Mouse (Mus musculus): Measurements from ENCODE around the gene Gm45717. TPM values are rescaled to one million over a fixed set of nuclear protein-coding genes. Genes with fewer than 3 reads are reported as not detected.

Gene Gm45717
- 0.97 TPM in 1 of 2 replicates, not detected in the other for polyA plus RNA-seq (2016; fragmentation: Nextera tagmentation; extraction: Ambion mirVana)

GRCm38 (mm10) chr7:140955758-140956555 is at the start of gene Gm45717, which contains the start of gene Ifitm2:
TSS of gene Gm45717 (minus strand) at chr7:140955937.
TSS of gene Ifitm2 (minus strand) at chr7:140955987.
- WGBS = 24% methylated on average over 11 of the region's 11 CpGs
- H3K4me3 ChIP-seq = peak within 1 kb of the TSS; percentile 39
- no peaks in the 10 kb centered on the region for H3K36me3 ChIP-seq
- peak within 1 kb of the TSS; percentile 52; the same call in 1 of the 2 replicates for H3K27ac ChIP-seq
- H3K4me1 ChIP-seq = peaks cover 29% of the 10 kb centered on the region
- peak within 1 kb of the TSS; percentile 49 for H3K9ac ChIP-seq
- 0 out of 2 replicates have a peak, but pooled peaks cover 3% of the 10 kb centered on the region for H3K27me3 ChIP-seq
- no peaks in the 10 kb centered on the region for H3K9me3 ChIP-seq (replicated peaks)
- ATAC-seq (ENCODE audit: low FRiP score) = peak; percentile 66; the same call in 1 of the 2 replicates
- peak within 1 kb of the TSS; percentile 60 for H3K4me2 ChIP-seq (replicated peaks)

- H3K36me3 ChIP-seq = no peaks in the 10 kb centered on the region
- no peaks in the 10 kb centered on the region for H3K9me3 ChIP-seq (replicated peaks)
- no peaks in the 10 kb centered on the region for H3K27me3 ChIP-seq
- no peak overlapping the region for H3K4me3 ChIP-seq
- 81% methylated on average over 5 of the region's 5 CpGs for WGBS
- no peak overlapping the region for H3K4me2 ChIP-seq (replicated peaks)
- peaks cover 1% of the 10 kb centered on the region; the same call in 1 of the 2 replicates for H3K4me1 ChIP-seq
- H3K27ac ChIP-seq = no peak overlapping the region
- H3K9ac ChIP-seq = no peak overlapping the region
- no peak for ATAC-seq (ENCODE audit: low FRiP score)
Measured at GRCm38 (mm10) chr7:141003248-141004010, 47.7 kb upstream of the Gm45717 start.

DNA sequence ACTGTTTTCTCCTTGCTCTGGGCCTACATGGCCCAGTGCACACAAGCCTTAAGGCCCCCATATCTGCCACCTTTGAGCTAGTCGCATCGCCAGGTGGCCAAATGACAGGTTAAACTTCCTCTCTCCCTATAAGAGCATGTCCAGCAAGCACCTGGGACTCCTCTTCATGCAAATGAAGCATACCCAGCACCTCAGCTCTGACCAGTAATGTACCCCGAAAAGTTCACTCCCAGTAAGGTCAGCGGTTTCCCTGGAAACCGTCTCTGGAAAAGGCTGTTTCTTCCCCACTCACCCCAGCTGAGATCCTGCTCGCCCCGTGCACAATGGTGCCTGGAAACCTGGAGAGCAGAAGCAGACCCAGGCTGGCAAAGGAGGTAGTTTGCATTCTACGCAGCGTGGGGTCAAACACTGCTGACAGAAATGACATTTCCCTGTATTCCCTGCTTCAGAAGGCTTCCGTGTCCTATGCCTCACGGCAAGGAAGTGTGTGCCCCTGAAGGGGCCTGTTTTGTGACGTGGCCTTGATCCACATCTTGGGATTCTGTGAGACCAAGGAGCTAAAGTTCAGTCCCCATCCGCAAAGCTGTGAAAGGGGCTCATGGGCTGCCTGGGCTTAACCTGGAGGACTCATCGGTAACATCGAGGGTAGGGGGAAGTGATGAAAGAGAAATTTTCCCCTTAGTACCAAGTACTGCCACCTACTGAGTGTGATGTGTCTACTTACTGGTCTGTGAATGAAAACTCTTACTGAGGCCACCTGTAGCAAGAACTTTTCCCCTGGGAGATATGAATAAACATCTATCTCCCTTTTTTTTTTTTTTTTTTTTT is 45.4 kb upstream of the Gm45717 start:
- 70% methylated on average over 15 of the region's 15 CpGs for WGBS
- Histone ChIP-seq H3K9me3 (replicated peaks) (no peaks in the 10 kb centered on the region), H3K9ac (no peak overlapping the region), H3K36me3 (no peaks in the 10 kb centered on the region), H3K27me3 (no peaks in the 10 kb centered on the region), H3K4me1 (no peaks in the 10 kb centered on the region), H3K4me3 (no peak overlapping the region), H3K4me2 (replicated peaks) (no peak overlapping the region), H3K27ac (no peak overlapping the region)
- no peak for ATAC-seq (ENCODE audit: low FRiP score)

DNA sequence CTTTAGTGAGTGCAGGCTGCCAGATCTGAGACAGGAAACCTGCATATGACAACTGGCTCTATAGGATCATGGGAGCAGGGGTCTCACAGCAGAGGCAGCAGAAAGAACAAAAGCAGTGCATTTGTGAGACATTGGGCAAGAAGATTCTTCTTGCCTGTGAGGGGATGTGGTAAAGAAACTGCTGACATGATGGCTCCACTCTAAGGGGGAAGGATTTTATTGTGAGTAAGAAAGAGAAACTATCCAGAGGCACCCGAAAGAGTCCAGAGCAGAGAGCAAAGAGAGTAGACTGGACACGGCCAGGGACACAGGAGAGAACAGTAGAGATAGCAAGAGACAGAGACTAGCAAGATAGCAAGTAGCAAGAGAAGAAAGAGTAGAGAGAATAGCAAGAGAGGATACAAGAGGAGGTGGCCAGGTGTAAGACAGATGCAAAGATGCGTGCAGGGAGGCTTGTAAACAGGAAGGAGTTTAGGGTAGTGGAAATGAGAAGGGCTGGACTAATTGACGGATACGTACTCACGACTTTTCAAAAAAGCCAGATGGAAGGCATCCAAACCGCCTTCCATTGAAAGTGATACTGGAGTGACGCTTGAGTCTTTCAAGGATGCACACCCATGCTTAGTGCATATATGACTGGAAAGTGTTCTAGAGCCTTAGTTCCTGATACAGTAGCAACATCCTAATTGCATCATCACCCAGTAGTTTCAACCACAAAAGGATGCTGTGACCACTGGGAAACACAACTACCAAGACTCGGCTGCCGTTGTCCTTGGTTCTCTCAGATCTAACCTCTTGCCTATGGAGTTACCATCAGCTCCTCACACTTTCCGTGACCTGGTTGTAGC is 43.3 kb upstream of the Gm45717 start:
- Histone ChIP-seq H3K4me1 (no peaks in the 10 kb centered on the region), H3K4me3 (no peak overlapping the region), H3K4me2 (replicated peaks) (no peak overlapping the region), H3K9ac (no peak overlapping the region), H3K27me3 (no peaks in the 10 kb centered on the region), H3K36me3 (no peaks in the 10 kb centered on the region), H3K9me3 (replicated peaks) (no peaks in the 10 kb centered on the region), H3K27ac (no peak overlapping the region)
- WGBS = 92% methylated on average over 11 of the region's 11 CpGs
- no peak for ATAC-seq (ENCODE audit: low FRiP score)

- no peak overlapping the region for H3K9ac ChIP-seq
- H3K4me1 ChIP-seq = no peaks in the 10 kb centered on the region
- 57% methylated on average over 1 of the region's 1 CpGs for WGBS
- no peak overlapping the region for H3K4me3 ChIP-seq
- ATAC-seq (ENCODE audit: low FRiP score) = no peak
- H3K4me2 ChIP-seq (replicated peaks) = no peak overlapping the region
- no peaks in the 10 kb centered on the region for H3K36me3 ChIP-seq
- H3K27ac ChIP-seq = no peak overlapping the region
- H3K27me3 ChIP-seq = no peaks in the 10 kb centered on the region
- no peaks in the 10 kb centered on the region for H3K9me3 ChIP-seq (replicated peaks)
Measured at GRCm38 (mm10) chr7:140997817-140998216, 42.1 kb upstream of the Gm45717 start.

GRCm38 (mm10) chr7:140991117-140991689 is 35.5 kb upstream of the Gm45717 start:
- no peaks in the 10 kb centered on the region for H3K4me1 ChIP-seq
- ATAC-seq (ENCODE audit: low FRiP score) = no peak
- H3K9ac ChIP-seq = no peak overlapping the region
- H3K27ac ChIP-seq = no peak overlapping the region
- H3K9me3 ChIP-seq (replicated peaks) = no peaks in the 10 kb centered on the region
- no peak overlapping the region for H3K4me2 ChIP-seq (replicated peaks)
- WGBS = 84% methylated on average over 14 of the region's 14 CpGs
- no peak overlapping the region for H3K4me3 ChIP-seq
- H3K27me3 ChIP-seq = no peaks in the 10 kb centered on the region
- no peaks in the 10 kb centered on the region for H3K36me3 ChIP-seq

DNA sequence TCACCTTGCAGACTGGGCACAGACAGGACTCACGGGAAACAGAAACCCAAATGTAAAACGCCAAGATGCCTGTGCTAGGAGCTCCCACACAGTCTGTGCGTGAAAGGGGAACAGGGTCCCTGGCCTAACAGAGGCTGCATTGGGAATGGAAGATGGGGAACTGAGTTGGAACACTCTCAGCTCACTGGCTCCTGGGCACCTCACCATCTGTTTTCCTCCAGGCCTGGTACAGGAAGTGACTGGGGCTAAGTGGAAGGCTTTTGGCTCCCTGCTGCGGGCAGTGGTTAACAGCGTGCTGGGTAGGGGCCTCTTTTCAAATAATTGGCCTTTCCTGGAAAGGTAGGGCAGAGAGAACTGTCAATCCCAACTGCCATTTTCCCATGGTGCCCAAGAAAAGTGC is 34.9 kb upstream of the Gm45717 start:
- 72% methylated on average over 5 of the region's 5 CpGs for WGBS
- no peak overlapping the region for H3K27ac ChIP-seq
- no peaks in the 10 kb centered on the region for H3K36me3 ChIP-seq
- H3K4me1 ChIP-seq = no peaks in the 10 kb centered on the region
- no peak for ATAC-seq (ENCODE audit: low FRiP score)
- H3K27me3 ChIP-seq = no peaks in the 10 kb centered on the region
- H3K9ac ChIP-seq = no peak overlapping the region
- no peak overlapping the region for H3K4me2 ChIP-seq (replicated peaks)
- H3K4me3 ChIP-seq = no peak overlapping the region
- H3K9me3 ChIP-seq (replicated peaks) = no peaks in the 10 kb centered on the region

- WGBS = 73% methylated on average over 6 of the region's 6 CpGs
- no peak overlapping the region for H3K4me2 ChIP-seq (replicated peaks)
- H3K4me3 ChIP-seq = no peak overlapping the region
- H3K9ac ChIP-seq = no peak overlapping the region
- H3K36me3 ChIP-seq = no peaks in the 10 kb centered on the region
- no peaks in the 10 kb centered on the region for H3K4me1 ChIP-seq
- ATAC-seq (ENCODE audit: low FRiP score) = no peak
- H3K9me3 ChIP-seq (replicated peaks) = no peaks in the 10 kb centered on the region
- H3K27me3 ChIP-seq = no peaks in the 10 kb centered on the region
- H3K27ac ChIP-seq = no peak overlapping the region
Measured at GRCm38 (mm10) chr7:140990185-140990584, 34.4 kb upstream of the Gm45717 start.

- Histone ChIP-seq H3K4me3 (no peak overlapping the region), H3K27ac (no peak overlapping the region), H3K4me2 (replicated peaks) (no peak overlapping the region), H3K9ac (no peak overlapping the region), H3K27me3 (no peaks in the 10 kb centered on the region), H3K36me3 (no peaks in the 10 kb centered on the region), H3K4me1 (no peaks in the 10 kb centered on the region), H3K9me3 (replicated peaks) (no peaks in the 10 kb centered on the region)
- WGBS = 71% methylated on average over 4 of the region's 4 CpGs
- ATAC-seq (ENCODE audit: low FRiP score) = no peak
Measured at GRCm38 (mm10) chr7:140989022-140989421, 33.3 kb upstream of the Gm45717 start.

GRCm38 (mm10) chr7:140987182-140988138 is 31.7 kb upstream of the Gm45717 start:
- ATAC-seq (ENCODE audit: low FRiP score) = no peak
- WGBS = 87% methylated on average over 17 of the region's 17 CpGs

More at GRCm38 (mm10) chr7:140987182-140988138, 31.7 kb upstream of the Gm45717 start:
- Histone ChIP-seq H3K9ac (no peak overlapping the region), H3K27ac (no peak overlapping the region), H3K4me2 (replicated peaks) (no peak overlapping the region), H3K4me3 (no peak overlapping the region), H3K9me3 (replicated peaks) (no peaks in the 10 kb centered on the region), H3K4me1 (no peaks in the 10 kb centered on the region), H3K36me3 (no peaks in the 10 kb centered on the region), H3K27me3 (no peaks in the 10 kb centered on the region)

Data from hindbrain, embryonic 12.5 days (tissue).